Mouse (Mus musculus) colon, adult 2 months (tissue): ENCODE results near the gene Olfr128. TPM values are rescaled to one million over a fixed set of nuclear protein-coding genes. Genes with fewer than 3 reads are reported as not detected.

Source experiments
- polyA plus RNA-seq: library from polyadenylated mRNA; depleted of rRNA; stranded (reverse); fragments of >200 nt; gene quantifications from 2 replicates; pipeline ENCODE4 v1.2.3, GENCODE M21; 2012; rRNA removed

Olfr128 gene
- not detected in 2 replicates for polyA plus RNA-seq

GRCm38 (mm10) chr17:37920248-37920647 lies at the start of gene Olfr128:
TSS of gene Olfr128 (plus strand) at chr17:37920548.

GRCm38 (mm10) chr17:37900137-37900536 lies 20.2 kb upstream of the Olfr128 start, which contains the start of gene Olfr127:
TSS of gene Olfr127 (plus strand) at chr17:37900437.

DNA sequence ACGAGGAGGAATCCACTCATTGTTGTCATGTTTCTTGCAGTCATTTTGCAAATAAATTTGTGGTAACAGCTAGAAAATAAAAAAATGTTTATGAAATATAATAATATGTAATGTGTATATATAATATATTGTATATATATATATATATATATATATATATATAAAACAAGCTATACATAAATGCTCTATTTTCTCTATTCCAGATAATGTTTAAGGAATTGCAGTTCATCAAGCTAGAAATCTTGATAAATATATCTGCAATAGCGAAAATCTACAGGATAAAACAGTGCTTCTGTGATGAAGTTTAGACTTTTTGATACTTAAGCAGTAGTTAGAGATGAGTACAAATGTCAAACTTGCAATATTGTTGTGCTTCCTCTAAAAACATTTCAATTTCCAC lies 32.6 kb downstream of the Olfr128 start, which contains the start of gene Olfr761:
Gene Olfr761 (minus strand): TSS at position 101 of the 400 bp plus-strand sequence.

Other genes with a start within 250 kb of the Olfr128 start
- not detected in 2 replicates for gene Olfr119, start 224.0 kb upstream of the Olfr128 start, polyA plus RNA-seq
- not detected in 2 replicates for gene Olfr120, start 198.7 kb upstream of the Olfr128 start, polyA plus RNA-seq
- not detected in 2 replicates for gene Olfr121, start 171.7 kb upstream of the Olfr128 start, polyA plus RNA-seq
- not detected in 2 replicates for gene Olfr122, start 151.9 kb upstream of the Olfr128 start, polyA plus RNA-seq
- not detected in 2 replicates for gene Olfr123, start 127.0 kb upstream of the Olfr128 start, polyA plus RNA-seq
- gene Olfr124, start 120.7 kb upstream of the Olfr128 start, polyA plus RNA-seq: not detected in 2 replicates
- gene Olfr125, start 87.6 kb upstream of the Olfr128 start, polyA plus RNA-seq: not detected in 2 replicates
- not detected in 2 replicates for gene Olfr126, start 73.1 kb upstream of the Olfr128 start, polyA plus RNA-seq
- not detected in 2 replicates for gene Olfr127, start 20.1 kb upstream of the Olfr128 start, polyA plus RNA-seq
- gene Olfr761, start 32.5 kb downstream of the Olfr128 start, polyA plus RNA-seq: not detected in 2 replicates
- gene Olfr129, start 139.5 kb downstream of the Olfr128 start, polyA plus RNA-seq: not detected in 2 replicates
- not detected in 2 replicates for gene Olfr130, start 143.4 kb downstream of the Olfr128 start, polyA plus RNA-seq
- gene Olfr131, start 168.1 kb downstream of the Olfr128 start, polyA plus RNA-seq: not detected in 2 replicates
- gene Olfr132, start 214.0 kb downstream of the Olfr128 start, polyA plus RNA-seq: not detected in 2 replicates
- gene Olfr133, start 224.7 kb downstream of the Olfr128 start, polyA plus RNA-seq: not detected in 2 replicates